Comparison of ENCODE assay signal across 18 mouse cellular contexts in genomic region chr5:67852860-67853259, GRCm38 (mm10).
"Had no signal": no experiment of that assay in that cellular context is flagged by ENCODE, and none has a peak within 500 bp of the region (broad histone marks: within the 10 kb centered on the region; RNA-seq: fewer than 3 reads in every experiment).

No protein-coding gene starts in this region.

- H3K9me3 ChIP-seq: kidney, embryonic 15.5 days; limb, embryonic 10.5 days; limb, embryonic 13.5 days; midbrain, embryonic 13.5 days; stomach, embryonic 15.5 days had no signal

- H3K36me3 ChIP-seq: kidney, embryonic 15.5 days; limb, embryonic 10.5 days; limb, embryonic 13.5 days; midbrain, embryonic 13.5 days; stomach, embryonic 15.5 days had no signal

- H3K9ac ChIP-seq: kidney, embryonic 15.5 days; limb, embryonic 13.5 days; liver, embryonic 14.5 days; liver, postnatal 0 days; lung, embryonic 14.5 days; midbrain, embryonic 13.5 days; stomach, embryonic 15.5 days had no signal

- DNase-seq: kidney, adult 11 months; kidney, adult 8-10 months; kidney, postnatal 10 days; kidney, postnatal 36 days; liver; liver, postnatal 0 days; lung, embryonic 14.5 days; right cerebral cortex, postnatal 14 days; right cerebral cortex, postnatal 4 days; thymus, postnatal 25 days had no signal

- H3K4me3 ChIP-seq: kidney, embryonic 15.5 days; limb, embryonic 10.5 days; limb, embryonic 13.5 days; midbrain, embryonic 13.5 days; stomach, embryonic 15.5 days had no signal

- H3K4me1 ChIP-seq: limb, embryonic 13.5 days; stomach, embryonic 15.5 days had no signal

- ATAC-seq: liver, postnatal 0 days; lung, postnatal 0 days; midbrain, embryonic 13.5 days had no signal

- H3K27ac ChIP-seq: kidney, embryonic 15.5 days; limb, embryonic 10.5 days; limb, embryonic 13.5 days; liver, embryonic 14.5 days; macrophage; midbrain, embryonic 13.5 days; stomach, embryonic 15.5 days had no signal

- H3K4me2 ChIP-seq: kidney, embryonic 15.5 days; limb, embryonic 13.5 days; lung, embryonic 14.5 days; midbrain, embryonic 13.5 days; stomach, embryonic 15.5 days had no signal

- H3K27me3 ChIP-seq: kidney, embryonic 15.5 days; midbrain, embryonic 13.5 days; stomach, embryonic 15.5 days had no signal
